Mouse (Mus musculus) forebrain, embryonic 16.5 days (tissue): ENCODE data around the gene Rftn1. TPM values are rescaled to one million over a fixed set of nuclear protein-coding genes. Genes with fewer than 3 reads are reported as not detected.
A peak's percentile ranks its signal among the peaks of the same experiment; 100 is the strongest.
"Not testable (repeated sequence)": the region's sequence is repeated elsewhere in the genome, so short reads cannot be mapped to it uniquely, and the experiment has no call there.

Experiments used
- ATAC-seq: fragments of 200-750 bp; cut with Nextera tagmentation; 2 replicates; pipeline ENCODE4 v1.8.0; 2017; ENCODE audit warnings: mild to moderate bottlenecking, moderate library complexity
- H3K27ac ChIP-seq: fragments of 300-500 bp; sonication (generic); 2 replicates; pipeline ENCODE4 v1.5.1; 2014; ENCODE audit warnings: low read length, control low read depth
- H3K27me3 ChIP-seq: fragments of 300-500 bp; sonication (generic); replicated peaks from 2 replicates; pipeline ENCODE4 v1.6.1; 2014; ENCODE audit warnings: low read length; ENCODE audit not compliant: control insufficient read depth, insufficient read depth
- H3K36me3 ChIP-seq: fragments of 300-500 bp; sonication (generic); 2 replicates; pipeline ENCODE4 v1.6.1; 2014; ENCODE audit not compliant: control insufficient read depth, insufficient read depth
- H3K4me1 ChIP-seq: fragments of 300-500 bp; sonication (generic); replicated peaks from 2 replicates; pipeline ENCODE4 v1.6.1; 2014; ENCODE audit warnings: low read length; ENCODE audit not compliant: control insufficient read depth, insufficient read depth
- H3K4me2 ChIP-seq: fragments of 300-500 bp; sonication (generic); 2 replicates; pipeline ENCODE4 v1.6.1; 2014; ENCODE audit warnings: mild to moderate bottlenecking, low read length, control low read depth
- H3K4me3 ChIP-seq: fragments of 300-500 bp; sonication (generic); replicated peaks from 2 replicates; pipeline ENCODE4 v1.5.1; 2014; ENCODE audit warnings: mild to moderate bottlenecking, low read length, control low read depth
- H3K9ac ChIP-seq: fragments of 300-500 bp; sonication (generic); replicated peaks from 2 replicates; pipeline ENCODE4 v1.6.1; 2014; ENCODE audit warnings: low read depth, low read length, control low read depth
- H3K9me3 ChIP-seq: fragments of 300-500 bp; sonication (generic); 2 replicates; pipeline ENCODE4 v1.6.1; 2016; ENCODE audit warnings: low read length; ENCODE audit not compliant: control insufficient read depth
- WGBS: fragments of 180-500 bp; shearing (Covaris S2); extraction: QIAGEN DNeasy Blood & Tissue Kit; methylation state at CpG from one replicate; pipeline ENCODE4 v1.1.7; 2014; 5-methylcytosine and 5-hydroxymethylcytosine counted together
- polyA plus RNA-seq: library from polyadenylated mRNA; unstranded; fragments of >200 nt; fragmentation: Nextera tagmentation; extraction: Ambion mirVana; gene quantifications from 2 replicates; pipeline ENCODE4 v1.2.1, GENCODE M21; 2015

Gene Rftn1
- polyA plus RNA-seq, 1 experiment from 2014 or later: 24.6 TPM

DNA sequence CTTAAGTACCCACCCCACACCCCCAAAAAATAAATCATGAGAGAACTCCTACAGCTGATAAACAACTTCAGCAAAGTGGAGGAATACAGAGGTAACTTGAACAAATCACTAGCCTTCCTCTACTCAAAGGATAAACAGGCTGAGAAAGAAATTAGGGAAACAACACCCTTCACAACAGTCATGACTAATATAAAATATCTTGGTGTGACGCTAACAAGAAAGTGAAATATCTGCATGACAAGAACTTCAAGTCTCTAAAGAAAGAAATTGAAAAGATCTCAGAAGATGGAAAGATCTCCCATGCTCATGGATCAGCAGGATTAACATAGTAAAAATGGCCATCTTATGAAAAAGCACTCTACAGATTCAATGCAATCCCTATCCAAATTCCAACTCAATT lies 15.8 kb upstream of the Rftn1 start:
- not testable (repeated sequence) for H3K36me3 ChIP-seq, H3K27me3 ChIP-seq, H3K9me3 ChIP-seq, ATAC-seq, H3K9ac ChIP-seq, H3K4me2 ChIP-seq, H3K4me3 ChIP-seq, H3K4me1 ChIP-seq, H3K27ac ChIP-seq
- WGBS: 93% methylated on average over 1 of the region's 1 CpGs

DNA sequence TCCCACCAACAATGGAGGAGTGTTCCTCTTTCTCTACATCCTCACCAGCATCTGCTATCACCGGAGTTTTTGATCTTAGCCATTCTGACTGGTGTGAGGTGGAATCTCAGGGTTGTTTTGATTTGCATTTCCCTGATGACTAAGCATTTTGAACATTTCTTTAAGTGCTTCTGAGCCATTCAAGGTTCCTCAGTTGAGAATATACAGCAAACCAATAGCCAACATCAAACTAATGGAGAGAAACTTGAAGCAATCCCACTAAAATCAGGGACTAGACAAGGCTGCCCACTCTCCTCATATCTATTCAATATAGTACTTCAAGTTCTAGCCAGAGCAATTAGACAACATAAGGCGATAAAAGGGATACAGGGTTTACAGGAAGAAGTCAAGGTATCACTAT lies 15.4 kb upstream of the Rftn1 start:
- H3K36me3 ChIP-seq, H3K9ac ChIP-seq, H3K4me3 ChIP-seq, H3K9me3 ChIP-seq, ATAC-seq, H3K4me2 ChIP-seq, H3K27me3 ChIP-seq, H3K27ac ChIP-seq, H3K4me1 ChIP-seq: not testable (repeated sequence)
- WGBS: 94% methylated on average over 2 of the region's 2 CpGs

DNA sequence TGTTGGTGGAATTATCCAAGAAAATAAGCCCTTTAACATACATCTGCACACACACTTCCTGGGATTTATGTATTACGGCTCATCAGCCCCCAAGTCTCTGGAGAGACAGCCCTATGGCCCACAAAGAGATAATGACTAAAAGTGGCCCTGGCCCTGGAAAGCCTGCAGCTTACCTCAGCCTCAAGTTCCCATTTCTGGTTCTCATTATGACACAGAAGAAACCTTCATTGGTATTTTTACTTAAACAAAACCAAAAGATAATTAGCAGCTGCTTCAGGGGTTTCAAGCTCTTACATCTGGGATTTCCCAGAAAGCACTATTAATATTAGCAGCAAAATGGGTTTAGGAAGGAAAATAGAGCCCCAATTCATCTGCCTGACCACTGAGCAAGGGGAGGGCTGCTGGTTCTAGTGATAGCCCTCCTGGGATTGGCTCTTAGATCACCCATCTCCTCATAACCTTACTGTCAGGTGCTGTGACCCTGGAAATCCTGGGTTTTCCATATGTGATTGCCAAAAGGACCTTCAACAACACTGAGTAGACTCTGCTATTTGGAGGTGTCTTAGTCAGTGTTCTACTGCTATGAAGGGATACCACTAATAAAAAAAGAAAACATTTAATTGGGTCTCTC lies 14.8 kb upstream of the Rftn1 start:
- ATAC-seq: no peak
- no peaks in the 10 kb centered on the region for H3K27me3 ChIP-seq
- H3K4me2 ChIP-seq: no peak overlapping the region
- WGBS: 90% methylated on average over 1 of the region's 1 CpGs
- H3K27ac ChIP-seq: no peak overlapping the region
- no peak overlapping the region for H3K4me3 ChIP-seq
- no peaks in the 10 kb centered on the region for H3K4me1 ChIP-seq
- no peaks in the 10 kb centered on the region for H3K9me3 ChIP-seq
- H3K9ac ChIP-seq: no peak overlapping the region
- no peaks in the 10 kb centered on the region for H3K36me3 ChIP-seq

DNA sequence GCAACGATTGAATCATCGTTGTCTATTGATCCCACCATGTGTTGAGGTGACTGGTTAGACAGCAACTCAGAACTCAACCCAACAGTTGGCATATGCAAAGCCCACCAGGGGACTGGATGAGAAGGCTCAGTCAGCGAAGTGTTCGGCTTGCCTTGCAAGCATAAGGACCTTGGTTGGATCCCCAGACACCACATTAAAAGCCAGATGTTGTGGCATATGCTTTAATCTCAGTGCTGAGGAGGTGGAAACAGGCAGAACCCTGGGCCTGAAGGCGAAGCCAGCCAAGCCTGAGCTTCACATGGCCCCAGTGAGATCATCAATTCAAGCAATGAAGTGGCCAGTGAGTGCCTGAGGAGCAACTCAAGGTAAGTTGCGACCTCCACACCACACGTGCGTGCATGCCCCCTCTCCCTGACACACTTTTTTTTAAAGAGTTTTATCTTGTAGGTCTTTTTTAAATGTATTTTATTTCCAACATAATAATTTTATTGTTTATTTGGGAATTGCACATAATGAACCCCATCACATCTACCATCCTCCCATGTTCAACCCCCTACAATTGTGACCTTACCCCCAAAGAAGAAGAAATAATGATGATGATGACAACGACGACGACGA lies 11.5 kb upstream of the Rftn1 start:
- H3K27me3 ChIP-seq: no peaks in the 10 kb centered on the region
- H3K4me2 ChIP-seq: no peak overlapping the region
- H3K36me3 ChIP-seq: no peaks in the 10 kb centered on the region
- H3K4me1 ChIP-seq: no peaks in the 10 kb centered on the region; the same call in 1 of the 2 replicates
- ATAC-seq: no peak
- no peak overlapping the region for H3K27ac ChIP-seq
- no peak overlapping the region for H3K9ac ChIP-seq
- 92% methylated on average over 12 of the region's 12 CpGs for WGBS
- H3K9me3 ChIP-seq: no peaks in the 10 kb centered on the region
- no peak overlapping the region for H3K4me3 ChIP-seq

DNA sequence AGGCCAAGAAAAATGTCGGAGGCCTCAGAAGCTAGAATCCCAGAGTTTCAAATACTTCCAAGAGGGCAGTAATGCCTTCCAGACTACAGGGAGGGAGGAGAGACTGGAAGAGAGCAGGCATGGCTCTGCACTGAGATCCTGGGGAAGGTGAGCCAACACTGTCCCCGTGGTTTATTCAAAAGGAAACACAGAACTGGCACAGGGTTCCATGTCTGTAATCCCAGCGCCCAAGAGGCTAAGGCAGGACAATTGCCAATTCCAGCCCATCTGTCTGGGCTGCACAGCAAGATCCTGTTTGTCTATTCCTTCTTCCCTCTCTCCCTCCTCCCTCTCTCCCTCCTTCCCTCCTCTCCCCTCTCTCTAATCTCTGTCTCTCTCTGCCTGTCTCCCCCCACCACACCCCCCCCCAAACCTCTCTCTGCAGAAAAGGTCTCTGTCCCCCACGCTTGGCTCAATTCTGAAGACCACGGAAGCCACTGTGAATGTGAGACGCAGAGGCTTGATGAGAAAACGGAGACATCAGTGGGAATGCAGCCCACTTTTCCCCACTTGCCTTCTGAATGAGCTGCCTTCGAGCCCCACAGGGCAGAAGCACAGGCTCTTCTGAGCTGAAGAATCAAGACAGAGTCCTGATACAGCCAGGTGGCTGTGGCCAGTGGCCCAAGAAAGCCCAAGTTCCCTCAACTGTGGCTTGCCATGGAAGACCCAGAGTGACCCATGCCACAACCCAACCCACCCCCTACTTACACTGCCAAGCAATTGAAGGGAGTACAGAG lies 8.8 kb upstream of the Rftn1 start:
- Histone ChIP-seq H3K27me3 (no peaks in the 10 kb centered on the region), H3K4me1 (no peaks in the 10 kb centered on the region; the same call in 1 of the 2 replicates), H3K9ac (no peak overlapping the region), H3K36me3 (no peaks in the 10 kb centered on the region), H3K9me3 (no peaks in the 10 kb centered on the region), H3K27ac (no peak overlapping the region), H3K4me2 (no peak overlapping the region), H3K4me3 (no peak overlapping the region)
- WGBS: 56% methylated on average over 8 of the region's 8 CpGs
- peak; percentile 73 for ATAC-seq

DNA sequence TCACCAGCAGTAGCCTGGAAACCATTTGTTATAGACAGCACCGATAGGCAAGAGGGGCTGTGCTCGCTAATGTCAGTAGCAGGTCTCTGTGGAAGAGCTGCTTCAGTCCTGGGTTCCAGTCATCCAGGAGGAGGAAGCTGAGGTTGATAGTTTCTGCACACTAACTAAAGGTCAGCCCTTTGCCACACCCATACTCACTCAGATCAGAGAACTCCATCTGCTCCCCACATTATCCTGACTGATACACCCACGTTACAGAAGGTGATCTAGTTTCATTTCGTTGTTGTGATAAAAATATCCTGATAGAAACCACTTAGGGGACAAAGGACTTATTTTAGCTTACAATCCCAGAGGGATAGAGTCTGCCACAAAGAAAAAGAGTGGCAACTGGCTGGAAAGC lies 7.1 kb upstream of the Rftn1 start:
- Histone ChIP-seq H3K27ac (no peak overlapping the region), H3K4me3 (no peak overlapping the region), H3K4me2 (no peak overlapping the region), H3K9ac (no peak overlapping the region), H3K4me1 (no peaks in the 10 kb centered on the region; the same call in 1 of the 2 replicates), H3K27me3 (peaks cover 2% of the 10 kb centered on the region; the same call in 1 of the 2 replicates), H3K36me3 (no peaks in the 10 kb centered on the region), H3K9me3 (no peaks in the 10 kb centered on the region)
- 83% methylated on average over 4 of the region's 4 CpGs for WGBS
- no peak for ATAC-seq

DNA sequence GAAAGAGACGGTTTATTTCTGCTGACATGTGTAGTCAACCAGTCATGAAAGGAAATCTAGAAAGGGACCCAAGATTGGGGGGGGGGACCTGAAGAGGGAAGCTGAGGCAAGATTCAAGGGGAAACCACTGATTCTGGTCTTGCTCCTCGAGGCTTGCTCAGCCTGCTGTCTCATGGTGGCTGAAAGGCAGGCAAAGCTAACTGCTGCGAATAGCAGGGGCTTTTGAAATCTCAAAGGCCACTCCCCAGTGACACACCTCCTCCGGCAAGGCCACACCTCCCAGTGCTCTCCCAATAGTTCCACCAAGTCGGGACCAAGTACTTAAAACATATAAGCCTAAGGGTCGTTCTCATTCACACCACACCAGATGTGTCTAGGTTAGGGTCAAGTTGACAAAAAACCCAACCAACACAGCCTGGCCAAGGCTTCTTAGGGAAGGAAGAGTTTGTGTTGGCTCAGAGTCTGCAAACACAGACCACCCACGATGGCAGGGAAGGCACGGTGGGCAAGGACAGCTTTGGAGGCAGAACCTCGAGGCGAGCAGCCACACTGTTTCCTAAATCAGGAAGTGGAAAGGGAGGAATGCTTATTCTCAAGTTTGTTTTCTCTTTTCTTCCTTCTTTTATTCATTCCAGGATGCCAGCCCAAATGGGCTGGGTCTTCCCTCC lies 5.7 kb upstream of the Rftn1 start:
- Histone ChIP-seq H3K9ac (no peak overlapping the region), H3K36me3 (no peaks in the 10 kb centered on the region), H3K4me2 (no peak overlapping the region), H3K27me3 (peaks cover 2% of the 10 kb centered on the region; the same call in 1 of the 2 replicates), H3K9me3 (no peaks in the 10 kb centered on the region), H3K4me3 (no peak overlapping the region), H3K27ac (no peak overlapping the region), H3K4me1 (no peaks in the 10 kb centered on the region; the same call in 1 of the 2 replicates)
- 31% methylated on average over 10 of the region's 10 CpGs for WGBS
- no peak for ATAC-seq

DNA sequence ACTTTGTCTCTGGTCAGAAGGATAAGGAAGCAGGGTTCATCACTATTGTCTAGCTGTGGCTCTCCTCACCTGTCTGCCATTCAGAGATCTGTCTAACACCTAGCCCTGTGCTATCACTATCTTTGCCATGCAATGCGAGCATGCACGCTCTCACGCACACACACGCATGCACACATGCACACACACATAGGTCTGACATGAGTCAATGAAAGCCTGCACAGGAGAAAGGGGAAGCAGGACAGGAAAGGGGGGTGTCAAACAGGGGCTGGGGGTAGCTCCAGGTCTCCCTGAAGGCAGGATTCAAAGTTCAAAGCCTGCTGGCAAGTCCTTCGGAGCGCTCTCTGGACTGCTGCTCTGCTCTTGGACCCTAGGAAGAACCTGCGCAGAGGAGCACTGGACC lies 4.9 kb upstream of the Rftn1 start:
- H3K9me3 ChIP-seq: no peaks in the 10 kb centered on the region
- H3K4me2 ChIP-seq: no peak overlapping the region
- no peaks in the 10 kb centered on the region for H3K36me3 ChIP-seq
- no peak overlapping the region for H3K27ac ChIP-seq
- H3K9ac ChIP-seq: no peak overlapping the region
- WGBS: 93% methylated on average over 7 of the region's 7 CpGs
- H3K4me1 ChIP-seq: peaks cover 4% of the 10 kb centered on the region; the same call in 1 of the 2 replicates
- ATAC-seq: no peak
- H3K27me3 ChIP-seq: peaks cover 8% of the 10 kb centered on the region
- H3K4me3 ChIP-seq: no peak overlapping the region

DNA sequence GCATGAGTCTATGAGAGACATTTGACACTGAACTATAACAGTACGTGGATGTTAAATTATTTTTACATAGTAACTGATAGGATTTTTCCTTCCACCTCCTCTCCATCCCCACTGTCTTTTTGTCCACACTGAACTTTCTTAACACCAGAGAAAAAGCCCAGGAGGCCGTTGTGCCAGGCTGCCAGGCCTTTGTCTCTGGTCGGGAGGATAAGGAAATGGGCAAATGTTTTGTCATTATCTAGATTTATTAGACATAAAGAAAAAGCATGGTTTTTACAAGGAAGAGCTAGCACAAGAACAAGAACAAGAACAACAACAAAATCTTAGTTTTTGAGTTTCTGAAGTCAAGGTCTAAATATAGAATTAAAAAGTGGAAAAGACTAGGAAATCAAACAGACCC lies 4.1 kb upstream of the Rftn1 start:
- 65% methylated on average over 3 of the region's 3 CpGs for WGBS
- Histone ChIP-seq H3K4me2 (no peak overlapping the region), H3K4me1 (peaks cover 9% of the 10 kb centered on the region), H3K4me3 (no peak overlapping the region), H3K9me3 (no peaks in the 10 kb centered on the region), H3K27ac (no peak overlapping the region), H3K36me3 (no peaks in the 10 kb centered on the region), H3K27me3 (peaks cover 8% of the 10 kb centered on the region), H3K9ac (no peak overlapping the region)
- no peak for ATAC-seq
